Comparison of ENCODE assay signal across 8 mouse cellular contexts in the genomic region with DNA sequence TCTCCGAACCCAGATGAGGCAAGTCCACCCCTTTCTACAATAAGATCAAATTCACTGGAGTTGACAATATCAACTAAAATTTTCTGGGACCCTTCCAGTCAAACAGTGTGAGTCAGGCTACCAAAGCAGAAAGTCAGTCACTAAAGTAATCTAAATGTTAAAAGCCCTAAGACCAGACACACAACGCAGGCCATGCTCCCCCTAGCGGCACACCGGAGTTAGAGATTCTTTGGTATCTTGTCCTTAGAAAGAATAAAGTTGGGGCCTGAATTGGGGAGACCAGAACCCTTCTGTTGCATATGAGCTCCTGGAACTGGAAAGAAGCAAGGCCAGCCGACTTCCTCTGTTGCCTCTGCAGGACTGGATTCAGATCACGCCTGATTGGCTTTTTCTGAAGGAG.
DNase-seq lines count a peak whose midpoint lies in the region; ATAC-seq and TF ChIP-seq lines count a peak whose summit lies in the region.

No protein-coding gene starts in this region.

- peaks cover 17% of the 10 kb centered on the region for H3K79me3 ChIP-seq in C2C12 (ENCODE audit: low read depth)

- ATAC-seq in cerebellum, adult (ENCODE audit: insufficient number of reproducible peaks, low FRiP score, low TSS enrichment), result no peak
- ATAC-seq in megakaryocyte-erythroid progenitor cell, adult 5-6 weeks (replicated peaks; ENCODE audit: low FRiP score, low TSS enrichment, poor library complexity, severe bottlenecking), result peak; percentile 67

- no peak overlapping the region for H3K4me3 ChIP-seq in C2C12 (ENCODE audit: insufficient read depth, poor library complexity, severe bottlenecking)

- TF ChIP-seq POLR2A in brain, embryonic 14.5 days (IDR thresholded peaks at IDR 0.05; ENCODE audit: borderline replicate concordance, extremely low read depth, insufficient read depth, insufficient read length, poor library complexity, severe bottlenecking), result no peak

- H3K36me3 ChIP-seq in C2C12 (ENCODE audit: control insufficient read depth, insufficient read depth), result peaks cover 19% of the 10 kb centered on the region

- no peaks in the 10 kb centered on the region for H3K27me3 ChIP-seq in C2C12 (ENCODE audit: control insufficient read depth, insufficient read depth, insufficient read length)

- DNase-seq in cerebellum, adult 11 months, result peak; percentile 45
- DNase-seq in brain, embryonic 14.5 days (ENCODE audit: low read depth), result peak; percentile 73
- peak; percentile 45 to 60 for DNase-seq in frontal cortex, postnatal 36 days (ENCODE audit: low spot score in 2 of 2)
- DNase-seq in kidney, postnatal 4 days, result peak; percentile 86 to 88
- peak; percentile 44 to 64 for DNase-seq in spleen, postnatal 36 days (ENCODE audit: low spot score in 2 of 2)

- H3ac ChIP-seq in C2C12 (ENCODE audit: control insufficient read depth, insufficient read length, low read depth), result no peak overlapping the region

- TF ChIP-seq CTCF in C2C12 (IDR thresholded peaks at IDR 0.05; ENCODE audit: control insufficient read depth, insufficient read depth, insufficient read length), result peak; percentile 32
- peak; percentile 81 for TF ChIP-seq CTCF in brain, embryonic 14.5 days (IDR thresholded peaks at IDR 0.05; ENCODE audit: borderline replicate concordance, extremely low read depth, insufficient read depth, insufficient read length)

- H3K79me2 ChIP-seq in C2C12 (ENCODE audit: control insufficient read depth, insufficient read depth), result peaks cover 53% of the 10 kb centered on the region

TF ChIP-seq in C2C12, 6 proteins besides CTCF, POLR2A, EP300 and RAD21:
- no peak for TF ChIP-seq MYOG (IDR thresholded peaks at IDR 0.05; ENCODE audit: control insufficient read depth, extremely low read depth, insufficient read length)
- TF ChIP-seq MAX (IDR thresholded peaks at IDR 0.05), result no peak
- no peak for TF ChIP-seq CEBPB (IDR thresholded peaks at IDR 0.05; ENCODE audit: low read depth)
- TF ChIP-seq USF1 (IDR thresholded peaks at IDR 0.05; ENCODE audit: low read depth), result no peak
- TF ChIP-seq FOSL1 (IDR thresholded peaks at IDR 0.05; ENCODE audit: insufficient read depth, low read length, poor library complexity, severe bottlenecking), result no peak
- TF ChIP-seq MYOD1 (IDR thresholded peaks at IDR 0.05; ENCODE audit: control insufficient read depth, insufficient read length, low read depth), result no peak
